Mouse (Mus musculus) gonadal fat pad, adult 2 months (tissue): ENCODE results near the gene D230025D16Rik. TPM values are rescaled to one million over a fixed set of nuclear protein-coding genes. Genes with fewer than 3 reads are reported as not detected.

Experiments used
- DNase-seq: peaks from one replicate; pipeline ENCODE4 v3.0.0-alpha.2; 2012; ENCODE audit warnings: low read depth
- polyA plus RNA-seq: library from polyadenylated mRNA; depleted of rRNA; stranded (reverse); fragments of >200 nt; gene quantifications from 2 replicates; pipeline ENCODE4 v1.2.3, GENCODE M21; 2012

D230025D16Rik gene
- polyA plus RNA-seq, 1 experiment, result 23.2 TPM

DNA sequence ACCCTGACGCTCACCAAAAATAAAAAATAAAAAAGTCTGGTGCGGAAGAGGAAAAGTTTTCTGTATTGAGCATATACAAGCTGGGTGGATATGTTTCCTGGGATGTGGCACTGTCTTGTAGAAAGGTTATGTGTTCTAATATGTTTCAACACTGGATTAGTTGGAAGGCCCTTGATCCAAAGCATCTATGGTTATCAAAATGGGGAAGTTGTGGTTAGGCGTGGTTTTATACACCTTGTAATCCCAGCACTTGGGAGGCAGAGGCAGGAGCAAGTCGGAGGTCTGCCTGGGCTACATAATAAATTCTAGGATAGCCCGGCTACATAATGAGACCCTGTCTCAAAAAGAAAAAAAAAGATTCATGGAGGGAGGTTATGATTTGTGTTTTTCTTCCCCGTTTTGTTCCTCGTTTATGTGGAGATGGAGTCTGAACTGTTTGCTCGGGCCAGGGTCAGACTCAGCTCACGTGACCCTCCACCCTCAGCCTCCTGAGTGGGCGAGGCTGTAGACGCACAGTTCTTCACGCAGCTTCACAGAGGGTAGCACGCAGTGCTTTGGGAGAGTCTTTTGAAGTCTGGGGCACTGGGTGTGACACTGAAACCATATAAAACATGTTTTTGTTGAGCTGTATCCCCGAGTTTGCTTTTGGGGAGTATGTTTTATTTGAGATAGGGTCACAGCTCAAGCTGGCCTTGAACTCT lies 12.6 kb downstream of the D230025D16Rik start:
- DNase-seq, result no peak

DNA sequence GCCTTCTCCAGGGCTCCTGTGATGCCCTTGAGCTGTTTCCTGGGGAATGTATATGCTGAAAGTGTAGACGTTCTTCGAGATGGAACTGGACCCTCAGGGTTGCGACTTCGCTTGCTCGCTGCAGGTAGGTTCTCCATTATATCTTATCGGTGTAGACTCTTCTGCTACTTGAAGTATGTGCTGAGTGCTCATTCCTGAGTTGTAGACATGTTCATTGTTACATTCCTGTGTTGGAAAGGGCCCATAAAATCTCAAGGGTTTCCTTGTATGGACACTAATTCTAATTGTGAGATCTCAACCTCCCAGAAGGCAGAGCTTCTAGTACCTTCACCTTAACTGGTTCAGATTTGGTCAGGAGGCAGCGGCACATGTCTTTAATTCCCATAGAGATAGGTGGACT lies 16.1 kb downstream of the D230025D16Rik start:
- DNase-seq, result no peak

DNA sequence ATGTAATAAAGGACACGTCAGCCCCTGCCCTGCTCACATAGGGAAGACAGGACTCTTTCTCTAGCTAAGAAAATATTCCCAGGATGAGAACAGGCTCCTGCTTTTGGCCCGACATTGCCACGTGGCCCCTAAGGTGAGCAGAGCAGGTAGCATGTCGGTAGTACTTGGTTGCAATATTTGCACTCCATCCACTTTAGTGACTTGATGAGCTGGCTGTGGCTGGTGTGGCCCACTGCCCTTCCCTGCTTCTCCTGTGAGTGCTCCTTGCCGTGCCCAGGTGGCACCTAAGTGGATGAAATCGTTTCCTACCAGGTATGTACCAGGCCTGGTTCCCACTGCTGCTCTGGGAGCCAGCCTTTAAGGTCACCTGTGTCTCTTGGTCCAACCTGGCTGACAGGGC lies 27.0 kb downstream of the D230025D16Rik start:
- no peak for DNase-seq

DNA sequence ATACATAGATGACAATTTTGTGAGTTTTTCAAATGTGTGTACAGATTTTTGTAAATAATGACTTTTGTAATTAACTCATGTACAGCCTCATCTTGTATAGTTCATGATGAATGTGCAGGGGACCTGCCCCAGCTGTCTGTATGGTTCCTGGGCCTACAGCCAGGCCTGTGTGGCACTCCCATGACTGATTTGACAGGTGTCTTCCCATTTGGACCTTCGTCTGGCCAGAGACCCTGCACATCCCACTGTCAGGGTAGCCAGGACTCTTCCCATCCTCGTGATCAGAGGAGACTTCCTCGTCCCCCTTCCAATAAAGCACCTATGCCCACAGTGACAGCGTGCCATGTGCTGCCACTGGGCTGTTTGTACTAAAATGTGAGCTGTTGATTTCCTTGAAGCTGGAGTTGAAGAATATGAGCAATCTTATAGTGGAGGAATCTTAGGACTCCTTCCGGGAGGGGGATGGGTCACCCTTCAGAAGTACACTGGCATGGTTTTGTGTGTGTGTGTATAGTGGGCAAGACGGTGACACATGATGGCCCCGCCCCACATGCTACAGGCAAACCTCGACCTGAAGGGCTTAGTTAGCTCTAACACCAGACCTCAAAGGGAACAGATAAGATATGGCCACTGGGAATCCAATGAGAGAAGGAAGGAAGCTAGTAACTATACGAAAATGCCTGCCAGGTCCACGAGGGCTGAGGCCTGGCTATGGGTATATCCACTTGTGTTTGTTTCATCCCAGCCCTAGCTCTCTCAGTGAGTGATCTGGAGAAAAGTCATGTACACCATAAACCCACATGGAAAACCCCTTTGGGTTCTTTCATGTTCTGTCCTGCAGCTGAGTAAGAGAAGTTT lies 28.0 kb downstream of the D230025D16Rik start:
- DNase-seq, result no peak

DNA sequence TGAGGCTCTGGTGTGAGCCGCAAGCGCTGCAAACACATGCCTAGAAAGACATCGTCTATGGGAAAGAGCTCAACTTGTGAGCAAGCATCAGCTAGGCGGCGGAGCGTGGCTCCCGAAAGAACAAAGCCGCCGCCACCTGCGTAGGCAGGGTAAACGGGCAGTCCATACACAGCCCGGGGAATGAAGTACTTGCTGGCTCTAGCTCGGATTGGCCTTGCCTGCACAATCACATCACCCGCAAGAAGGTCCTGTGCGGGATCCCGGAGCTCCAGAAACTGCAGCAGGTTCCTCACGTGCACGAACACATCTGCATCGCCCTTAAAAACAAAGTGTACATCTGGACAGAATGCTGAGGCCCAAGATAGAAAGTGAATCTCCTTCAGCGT lies 28.8 kb downstream of the D230025D16Rik start:
- no peak for DNase-seq

DNA sequence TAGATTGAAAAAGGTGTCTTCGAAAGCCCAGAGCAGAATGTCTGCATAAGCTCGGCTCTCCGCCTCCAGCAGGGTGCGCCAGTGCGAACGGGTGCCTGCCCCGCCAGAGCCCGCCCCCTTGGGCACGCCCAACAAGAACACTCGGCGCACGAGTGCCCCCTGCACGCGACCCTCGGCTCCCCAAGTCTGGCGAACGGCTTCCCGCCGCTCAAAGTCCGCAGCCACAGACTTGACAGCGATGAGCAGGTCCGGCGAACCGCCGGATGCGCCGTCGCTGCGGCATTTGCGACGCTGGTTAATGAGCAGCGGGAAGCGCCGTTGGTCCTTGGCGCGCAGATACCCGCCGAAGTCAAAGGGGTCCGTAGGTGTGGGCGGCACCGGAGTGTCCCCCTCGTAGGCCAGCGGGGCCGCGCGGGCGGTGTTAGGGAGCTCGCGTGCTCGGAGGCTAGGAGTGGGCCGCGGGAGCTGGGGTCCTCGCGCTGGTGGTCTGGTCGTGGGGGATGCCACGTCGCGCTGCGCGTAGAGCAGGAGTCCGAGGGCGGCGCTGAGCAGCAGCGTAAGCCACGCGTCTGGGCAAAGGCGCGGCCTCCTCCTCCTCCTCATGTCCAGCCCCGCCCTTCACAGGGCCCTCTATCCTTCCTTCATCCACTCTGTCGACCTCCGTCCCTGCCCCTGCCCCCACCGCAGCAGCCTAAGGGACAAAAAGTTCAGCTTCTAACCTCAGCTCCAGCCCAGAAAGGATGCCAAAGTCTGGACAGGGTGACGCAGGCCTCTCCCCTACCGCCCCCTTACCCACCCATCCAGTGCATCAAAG lies 29.4 kb downstream of the D230025D16Rik start:
- no peak for DNase-seq

DNA sequence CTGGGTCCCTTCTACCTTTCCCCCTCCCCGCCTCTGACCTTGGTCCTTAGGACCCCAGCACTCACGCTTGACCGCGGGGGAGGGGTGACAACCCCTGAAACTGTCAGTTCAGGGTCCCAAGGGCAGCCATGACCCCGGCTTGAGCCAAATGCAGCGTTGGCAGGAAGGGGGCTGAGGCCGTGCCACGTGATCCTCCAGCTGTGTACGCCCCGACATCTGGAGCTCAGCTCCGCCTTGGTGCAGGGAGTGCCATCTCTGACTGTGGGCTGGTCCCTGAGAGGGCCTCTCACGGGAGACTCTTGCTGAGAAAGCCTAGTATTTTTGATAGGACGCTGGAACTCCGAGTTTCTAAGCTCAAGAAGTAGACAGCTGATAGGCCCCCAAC lies 30.0 kb downstream of the D230025D16Rik start, which contains the start of gene B3gnt9:
TSS of gene B3gnt9 (minus strand) at position 188 of the 385 bp plus-strand sequence.
- DNase-seq, result no peak

DNA sequence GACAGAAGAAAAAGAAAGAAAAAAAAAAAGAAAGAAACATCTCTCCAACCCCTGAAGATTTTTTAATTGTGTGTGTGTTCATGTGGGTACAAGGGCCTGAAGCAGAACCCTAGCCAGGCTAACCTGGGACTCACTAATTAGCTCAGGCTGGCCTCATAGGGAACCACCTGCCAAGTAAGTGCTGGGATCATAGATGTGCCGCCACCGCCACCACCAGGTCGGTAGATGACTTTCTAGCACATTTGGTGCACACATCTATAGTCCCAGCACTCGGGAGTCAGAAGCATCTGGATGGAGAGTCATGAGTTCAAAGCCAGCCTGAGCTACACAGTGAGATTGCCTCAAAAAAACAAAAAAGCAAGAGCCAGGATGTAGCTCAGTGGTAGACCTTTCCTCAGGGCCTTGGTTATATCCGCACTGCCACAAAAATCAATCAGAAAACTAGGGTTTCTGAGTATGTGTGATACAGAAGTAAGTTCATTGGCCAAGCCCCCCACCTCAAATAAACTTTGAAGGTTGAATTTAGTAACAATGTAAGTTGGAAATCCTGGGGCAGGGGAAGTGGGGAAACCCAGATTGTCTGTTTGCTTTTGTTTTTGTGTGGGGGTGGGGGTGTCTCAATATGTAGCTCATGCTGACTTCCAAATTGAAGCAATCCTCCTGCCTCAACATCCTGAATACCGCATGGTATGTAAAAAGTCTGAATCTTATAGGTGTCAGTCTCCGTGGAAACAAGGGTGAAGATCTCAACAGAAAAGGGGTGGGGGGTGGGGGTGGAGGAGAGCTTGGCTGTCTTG lies 32.6 kb downstream of the D230025D16Rik start:
- DNase-seq, result no peak

DNA sequence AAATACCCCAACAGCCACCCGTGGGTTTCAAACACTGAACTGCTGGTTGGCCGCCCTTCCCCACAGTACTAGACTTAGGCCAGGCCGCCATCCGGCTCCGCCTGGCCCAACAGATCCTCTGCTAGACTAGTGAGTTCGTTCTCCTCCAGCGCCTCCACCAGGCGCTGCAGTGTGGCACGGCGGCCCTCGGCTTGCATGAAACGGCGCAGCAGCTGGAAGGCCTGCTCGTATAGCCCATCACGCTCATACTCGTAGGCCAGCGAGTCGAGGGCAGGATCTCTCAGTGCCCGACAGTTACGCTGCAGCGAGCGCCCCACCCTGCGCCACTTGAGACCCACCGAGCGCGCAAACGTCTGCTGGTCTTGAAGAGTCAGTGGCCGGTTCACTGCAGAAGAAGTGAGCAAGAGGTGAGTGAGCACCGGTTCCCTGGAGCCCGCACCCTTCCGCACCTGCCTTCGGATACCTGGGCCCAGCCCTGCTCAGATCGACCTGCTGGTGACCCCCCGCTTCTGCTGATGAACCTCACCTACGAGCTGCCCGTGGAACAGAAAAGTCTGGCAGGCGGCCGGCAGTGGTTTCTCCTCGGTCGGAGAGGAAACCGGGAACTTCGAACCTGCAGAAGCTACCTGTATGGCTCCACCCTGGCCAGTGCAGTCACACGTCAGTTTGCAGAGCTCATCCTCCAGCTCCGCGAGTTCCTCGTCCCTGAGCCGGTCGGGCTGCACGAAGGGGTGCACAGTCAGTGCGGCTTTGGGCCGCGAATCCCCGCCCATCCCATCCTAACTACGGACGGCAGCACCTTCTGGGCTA lies 34.2 kb downstream of the D230025D16Rik start:
- DNase-seq, result no peak

DNA sequence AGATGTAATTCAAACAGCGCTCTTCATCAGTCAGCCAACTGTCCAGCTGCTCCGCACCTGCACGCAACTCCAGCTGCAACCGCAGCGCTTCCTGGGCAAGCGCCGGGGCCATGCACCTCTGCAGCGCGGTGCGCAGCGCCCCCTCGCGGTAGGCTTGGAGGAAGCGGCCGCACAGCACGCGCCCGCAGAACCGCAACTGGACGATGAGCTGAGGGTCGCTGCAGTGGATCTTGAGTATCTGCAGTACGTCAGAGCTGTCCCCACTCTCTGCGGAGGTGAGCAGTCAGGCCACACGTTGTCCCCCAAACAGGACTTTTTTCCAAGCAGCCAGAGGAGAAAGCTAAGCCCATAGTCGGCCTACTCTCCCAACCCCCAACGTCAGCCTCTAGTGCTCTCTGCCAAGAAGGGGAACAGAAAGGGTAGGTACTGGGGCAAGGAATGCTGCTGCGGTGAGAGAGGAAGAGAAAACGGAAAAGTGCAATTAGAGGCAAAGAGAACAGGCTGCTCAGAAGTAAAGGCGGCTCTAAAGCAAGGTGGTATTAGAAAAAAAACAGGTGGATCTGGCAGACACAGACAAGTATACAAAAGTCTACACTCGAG lies 34.9 kb downstream of the D230025D16Rik start:
- DNase-seq, result no peak

DNA sequence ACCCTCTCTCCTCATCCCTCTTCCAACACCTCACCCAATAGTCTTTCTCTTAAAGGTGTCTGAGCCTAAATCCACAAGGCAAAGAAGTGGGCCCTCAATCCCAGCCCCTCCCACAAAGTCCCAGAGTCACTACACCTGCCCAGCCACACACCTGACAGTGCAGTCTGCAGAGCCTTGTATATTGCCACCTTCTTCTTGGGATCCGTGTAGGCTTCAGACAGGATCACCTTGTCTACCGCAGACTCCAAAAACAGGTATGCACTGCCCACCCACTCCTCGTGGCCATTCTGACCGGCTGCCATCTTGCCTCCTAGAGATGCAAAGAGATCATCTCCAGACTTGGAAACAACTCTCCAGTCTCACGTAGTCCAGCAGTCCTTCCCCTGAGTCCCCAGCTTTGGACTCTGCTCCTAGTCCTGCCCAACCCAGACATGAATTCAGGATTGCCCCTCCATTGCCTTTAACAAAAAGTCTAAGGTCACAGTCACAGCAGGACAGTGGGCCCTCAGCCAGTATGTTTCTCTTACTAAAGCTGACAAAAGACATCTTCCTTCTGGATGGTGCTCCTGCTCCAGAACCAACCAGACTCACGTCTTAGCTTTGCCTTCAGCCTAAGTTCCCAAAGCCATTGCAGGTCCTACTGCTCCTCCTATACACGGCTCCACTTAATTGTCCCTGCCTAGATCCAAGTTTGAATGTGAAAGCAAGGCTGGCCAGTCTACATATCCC lies 35.6 kb downstream of the D230025D16Rik start:
- DNase-seq, result no peak

DNA sequence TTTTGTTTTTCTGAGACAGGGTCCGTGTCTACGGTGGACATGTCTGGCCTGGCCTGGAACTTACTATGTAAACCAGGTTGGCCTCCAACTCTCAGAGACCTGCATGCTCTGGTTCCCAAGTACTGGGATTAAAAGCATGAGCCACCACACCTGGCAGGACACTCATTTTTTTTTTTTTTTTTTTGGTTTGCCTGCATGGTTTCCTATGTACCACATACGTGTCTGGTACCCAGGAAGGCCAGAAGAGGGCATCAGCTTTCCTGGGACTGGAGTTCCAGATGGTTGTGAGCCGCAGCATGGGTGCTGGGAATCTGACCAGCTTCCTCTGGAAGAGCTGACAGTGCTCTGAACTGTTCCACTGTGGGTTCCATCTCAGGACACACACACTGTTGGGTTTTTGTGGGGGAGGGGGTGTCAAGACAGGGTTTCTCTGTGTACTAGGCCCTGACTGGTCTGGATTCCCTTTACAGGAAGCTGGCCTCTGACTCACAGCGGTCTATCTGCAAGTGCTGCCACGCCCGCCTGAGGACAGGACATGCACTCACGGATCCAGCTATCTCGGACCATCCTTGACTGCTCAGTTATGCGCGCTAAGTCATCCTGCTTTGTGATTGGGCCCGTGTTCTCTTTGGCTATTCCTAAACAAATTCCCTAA lies 36.5 kb downstream of the D230025D16Rik start:
- DNase-seq, result no peak

DNA sequence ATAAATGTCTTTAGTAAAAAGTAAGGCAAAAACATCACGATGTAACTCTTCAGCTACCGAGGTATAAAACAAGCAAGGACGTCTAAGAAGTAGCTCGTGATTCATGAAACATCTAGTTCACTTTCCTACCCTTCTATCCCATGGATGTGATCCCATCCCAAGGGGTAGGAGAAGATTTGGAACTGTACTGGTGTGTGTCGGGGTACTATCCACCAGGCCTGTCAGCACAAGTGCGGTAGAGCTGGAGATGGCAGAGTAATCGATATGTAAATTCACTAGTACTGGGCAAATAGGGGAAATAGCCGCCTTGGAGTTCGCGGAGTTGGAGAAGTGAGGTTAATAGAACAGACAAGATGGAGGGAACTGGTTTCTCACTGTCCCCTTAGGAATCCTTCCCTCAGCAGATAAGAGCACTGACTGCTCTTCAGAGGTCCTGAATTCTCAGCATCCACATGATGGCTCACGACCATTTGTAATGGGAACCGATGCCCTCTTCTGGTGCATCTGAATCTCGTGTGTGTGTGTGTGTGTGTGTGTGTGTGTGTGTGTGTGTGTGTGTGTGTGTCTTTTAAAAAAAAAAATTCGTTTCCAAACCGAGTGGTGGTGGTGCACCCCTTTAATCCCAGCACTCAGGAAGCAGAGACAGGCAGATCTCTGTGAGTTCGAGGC lies 38.4 kb downstream of the D230025D16Rik start:
- DNase-seq, result no peak

DNA sequence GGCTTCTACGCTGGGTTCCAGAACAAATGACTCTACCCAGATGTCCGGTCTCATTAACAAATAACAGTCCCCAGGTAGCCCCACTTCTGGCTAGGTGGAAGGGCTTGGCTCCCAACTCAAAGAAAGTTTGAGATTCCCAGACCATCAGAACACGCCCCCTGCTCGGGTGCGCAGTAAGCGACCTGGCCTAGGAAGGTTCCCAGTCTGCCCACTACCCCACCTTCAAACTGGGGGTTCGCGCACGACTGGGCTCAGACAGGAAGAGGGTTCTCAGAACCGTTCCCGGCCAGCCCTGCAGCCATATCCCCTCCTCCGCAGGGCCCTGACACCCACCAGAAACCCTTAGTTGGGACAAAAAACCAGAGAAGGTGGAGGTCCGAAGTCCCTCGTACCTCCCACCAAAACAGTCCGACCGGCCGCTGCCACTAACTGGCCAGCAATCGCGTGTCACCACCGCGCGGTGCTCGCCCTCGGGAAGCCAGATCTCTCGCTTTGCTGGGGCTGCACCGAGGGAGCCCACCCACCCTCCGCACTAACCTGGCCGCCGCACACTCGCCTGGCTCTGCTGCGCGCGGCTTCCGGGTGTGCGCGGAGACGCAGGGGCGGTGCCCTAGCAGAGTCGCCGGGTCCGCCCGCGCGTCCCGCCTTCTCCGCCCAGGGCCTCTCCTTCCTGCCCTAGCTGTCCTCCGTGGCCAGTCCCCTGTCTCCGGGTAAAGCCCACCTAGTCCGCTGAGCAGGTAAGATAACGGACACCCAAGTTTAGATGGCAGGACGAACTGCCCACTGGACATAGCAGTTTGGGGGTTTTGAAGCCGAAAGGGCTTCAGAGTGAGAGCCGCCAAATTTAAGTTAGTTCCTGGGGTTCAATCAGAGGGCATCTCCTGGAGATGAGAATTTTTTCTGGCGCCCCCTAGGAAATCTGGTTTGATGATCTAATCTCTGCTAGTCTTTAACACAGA lies 39.4 kb downstream of the D230025D16Rik start, which contains the start of the genes Tradd and Fbxl8:
TSS of gene Tradd (minus strand) at position 586 of the 959 bp plus-strand sequence.
TSS of gene Fbxl8 (plus strand) at position 625 of the 959 bp plus-strand sequence.
- DNase-seq, result no peak

DNA sequence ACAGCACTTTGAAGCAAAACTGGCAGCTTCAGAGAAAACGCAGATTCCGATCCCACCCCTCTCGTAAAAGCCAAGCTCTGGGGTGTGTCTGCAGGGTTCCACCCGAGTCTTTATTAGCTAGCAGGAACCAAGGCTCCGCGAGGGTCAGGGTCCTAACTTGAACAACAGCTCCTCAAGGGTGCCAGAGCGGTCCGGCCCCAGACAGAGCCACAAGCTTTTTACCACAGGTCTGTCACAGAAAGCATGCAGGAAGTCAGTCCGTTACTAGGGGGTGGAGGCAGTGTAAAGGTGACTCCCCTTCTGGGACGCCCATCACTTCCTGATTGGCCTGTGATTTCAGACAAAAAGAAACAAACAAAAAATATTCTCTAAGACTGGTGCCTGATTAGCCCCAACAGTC lies 40.2 kb downstream of the D230025D16Rik start:
- no peak for DNase-seq

DNA sequence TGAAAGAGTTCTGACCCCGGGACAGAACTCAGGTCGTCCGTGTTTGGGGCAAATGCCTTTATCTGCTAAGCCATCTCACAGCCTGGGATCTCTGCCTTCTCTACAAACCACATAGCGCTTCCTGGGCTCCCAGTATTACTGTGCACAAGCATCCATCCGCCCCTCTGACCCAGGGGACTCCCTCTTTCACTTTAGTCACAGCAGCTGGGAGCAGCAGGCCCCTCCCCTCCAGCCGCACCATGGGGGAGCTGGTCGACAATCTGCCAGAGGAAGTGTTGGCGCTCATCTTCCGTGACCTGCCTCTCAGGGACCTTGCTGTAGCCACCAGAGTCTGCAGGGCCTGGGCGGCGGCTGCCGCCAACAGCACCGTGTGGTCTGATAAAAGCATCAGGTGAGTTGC lies 41.8 kb downstream of the D230025D16Rik start:
- no peak for DNase-seq
